In the genomic region with DNA sequence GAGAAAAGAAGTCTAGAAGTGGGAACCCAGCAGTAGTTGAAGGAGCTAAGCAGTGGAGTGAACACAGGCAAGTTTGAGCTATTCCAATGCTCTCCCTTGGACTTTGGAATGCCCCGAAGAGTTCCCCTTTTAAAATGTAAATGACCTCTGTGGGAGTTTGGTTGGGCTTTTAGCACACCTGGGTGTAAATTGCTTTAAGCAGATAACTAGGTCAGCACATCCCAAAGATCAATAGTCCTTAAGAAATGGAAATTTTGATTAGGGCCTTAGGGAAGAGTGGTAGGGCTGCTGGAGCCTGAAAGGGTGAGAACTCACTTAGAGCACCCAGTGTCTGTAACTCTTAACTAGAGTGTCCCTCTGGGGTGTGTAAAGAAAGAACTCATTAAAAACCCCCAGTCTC, we compare ENCODE assay signal across 18 mouse cellular contexts. TPM values are rescaled to one million over a fixed set of nuclear protein-coding genes. Genes with fewer than 3 reads are reported as not detected.
A peak's percentile ranks its signal among the peaks of the same experiment; 100 is the strongest.
DNase-seq lines count a peak whose midpoint lies in the region; TF ChIP-seq lines count a peak whose summit lies in the region.
"Had no signal": no experiment of that assay in that cellular context is flagged by ENCODE, and none has a peak within 500 bp of the region (broad histone marks: within the 10 kb centered on the region; RNA-seq: fewer than 3 reads in every experiment).

No protein-coding gene starts in this region.

- no peaks in the 10 kb centered on the region for H3K4me1 ChIP-seq in ES-E14 (ENCODE audit: control insufficient read depth in 2 of 2, insufficient read depth in 2 of 2, low read length in 2 of 2, poor library complexity in 1 of 2)
- H3K4me1 ChIP-seq in cerebellum, adult 2 months (ENCODE audit: control insufficient read depth, insufficient read depth, low read length): no peaks in the 10 kb centered on the region
- H3K4me1 ChIP-seq: embryonic facial prominence, embryonic 10.5 days; embryonic facial prominence, embryonic 12.5 days; forebrain, embryonic 12.5 days had no signal

- peak; percentile 16 for DNase-seq in 416B (ENCODE audit: low read depth)
- DNase-seq in ES-E14 (ENCODE audit: low read depth, low spot score): peak; percentile 45
- DNase-seq in WW6 (ENCODE audit: low read depth, low spot score): peak; percentile 5
- DNase-seq in left cerebral cortex, postnatal 36 days (ENCODE audit: low spot score in 2 of 2): no peak
- DNase-seq in cerebellum, adult 2 months: no peak
- DNase-seq in cerebellum, adult 11 months: no peak
- DNase-seq: adrenal gland, adult 8-10 months; adrenal gland, postnatal 14 days; adrenal gland, postnatal 36 days; cerebellum, adult 18-20 months; cerebellum, adult 9-10 months; cerebellum, postnatal 10 days; cerebellum, postnatal 25 days had no signal

- H3K36me3 ChIP-seq in ES-E14 (ENCODE audit: control insufficient read depth, insufficient read depth, low read length, poor library complexity, severe bottlenecking): no peaks in the 10 kb centered on the region
- H3K36me3 ChIP-seq: embryonic facial prominence, embryonic 10.5 days; embryonic facial prominence, embryonic 12.5 days; forebrain, embryonic 12.5 days had no signal

- H3K4me3 ChIP-seq in ES-E14 (ENCODE audit: insufficient read depth in 1 of 2, low read depth in 1 of 2, low read length in 2 of 2, poor library complexity in 1 of 2, severe bottlenecking in 1 of 2): no peak overlapping the region
- H3K4me3 ChIP-seq in cerebellum, adult 2 months (replicated peaks; ENCODE audit: insufficient read depth, low read depth, low read length): no peak overlapping the region
- H3K4me3 ChIP-seq: embryonic facial prominence, embryonic 10.5 days; embryonic facial prominence, embryonic 12.5 days; forebrain, embryonic 12.5 days had no signal

- WGBS in cerebellum, adult 2 months: 85% methylated on average over 1 of the region's 1 CpGs

- H3K9me3 ChIP-seq in ES-E14 (ENCODE audit: control insufficient read depth, insufficient read depth, low read depth, low read length): no peaks in the 10 kb centered on the region
- H3K9me3 ChIP-seq: embryonic facial prominence, embryonic 10.5 days; embryonic facial prominence, embryonic 12.5 days; forebrain, embryonic 12.5 days had no signal

- no peak for TF ChIP-seq CTCF in cerebellum, adult 2 months (IDR thresholded peaks at IDR 0.05; ENCODE audit: borderline replicate concordance, insufficient read depth, low read depth, low read length)

- no peaks in the 10 kb centered on the region for H3K27me3 ChIP-seq in cerebellum, adult 2 months (ENCODE audit: control insufficient read depth, insufficient read depth, low read length)
- H3K27me3 ChIP-seq: embryonic facial prominence, embryonic 12.5 days; forebrain, embryonic 12.5 days had no signal

- H3K9ac ChIP-seq in ES-E14 (ENCODE audit: insufficient read depth, low read depth, low read length, poor library complexity, severe bottlenecking): no peak overlapping the region
- H3K9ac ChIP-seq: embryonic facial prominence, embryonic 12.5 days; forebrain, embryonic 12.5 days had no signal

- intact Hi-C loops in left cerebral cortex, postnatal 36 days (cut with DNase I): no loop called here

- TF ChIP-seq POLR2A in cerebellum, adult 2 months (IDR thresholded peaks at IDR 0.05; ENCODE audit: borderline replicate concordance, insufficient read depth, low read length): no peak

- in situ Hi-C loops in ES-E14 (cut with MboI; ENCODE audit: low sequenced_read_pairs in 2 of 2, unreplicated experiment in 2 of 2): no loop called here

- no peak overlapping the region for H3K27ac ChIP-seq in ES-E14 (ENCODE audit: insufficient read depth, low read depth, low read length, poor library complexity, severe bottlenecking)
- no peak overlapping the region for H3K27ac ChIP-seq in cerebellum, adult 2 months (ENCODE audit: insufficient read depth, low read length)
- H3K27ac ChIP-seq: embryonic facial prominence, embryonic 10.5 days; embryonic facial prominence, embryonic 12.5 days; forebrain, embryonic 12.5 days had no signal

TF ChIP-seq in ES-E14, 5 proteins besides CTCF, POLR2A, EP300 and RAD21:
- TF ChIP-seq HCFC1 (IDR thresholded peaks at IDR 0.05; ENCODE audit: borderline replicate concordance, insufficient read depth, low read length) (no peak), MAFK (IDR thresholded peaks at IDR 0.05; ENCODE audit: insufficient read depth, low read depth, low read length) (0 out of 2 replicates have a peak, but pooled peaks have one; percentile 6)
TF ChIP-seq in ES-E14: peak in this region for 1.

RNA-seq across cellular contexts. Expression of gene Pcdh7, which starts 15.7 kb away (rescaled TPM):
- total RNA-seq in ES-E14 (2012; rRNA removed): 1.4 and 11.9 TPM in 2 replicates
- 100 to 1,000 TPM; 152 to 173 TPM for total RNA-seq in left cerebral cortex, postnatal 36 days (2021)
- polyA plus RNA-seq in cerebellum, adult 2 months (2012; rRNA removed): 20.2 and 21.6 TPM in 2 replicates
- total RNA-seq: MEL had no signal
- polyA plus RNA-seq: activated CD4-positive, CD25-positive, alpha-beta regulatory T cell, adult 4 months had no signal

Comparison
In these comparisons a context has a peak if more than half of its experiments do, and no peak if none do; other contexts are left out.
1. DNase-seq: peak in 416B (single experiment), ES-E14 (single experiment) and WW6 (single experiment); none in left cerebral cortex, postnatal 36 days (0 of 2), cerebellum, adult 2 months (0 of 2) and cerebellum, adult 11 months (single experiment).
2. RNA of gene Pcdh7, which starts 15.7 kb away (total RNA-seq): 152 to 173 TPM in left cerebral cortex, postnatal 36 days; 1.4 to 11.9 TPM in ES-E14; every median in the first group is over 10 times any median in the second.